Mouse (Mus musculus): ENCODE data around the gene Krt17.

DNA sequence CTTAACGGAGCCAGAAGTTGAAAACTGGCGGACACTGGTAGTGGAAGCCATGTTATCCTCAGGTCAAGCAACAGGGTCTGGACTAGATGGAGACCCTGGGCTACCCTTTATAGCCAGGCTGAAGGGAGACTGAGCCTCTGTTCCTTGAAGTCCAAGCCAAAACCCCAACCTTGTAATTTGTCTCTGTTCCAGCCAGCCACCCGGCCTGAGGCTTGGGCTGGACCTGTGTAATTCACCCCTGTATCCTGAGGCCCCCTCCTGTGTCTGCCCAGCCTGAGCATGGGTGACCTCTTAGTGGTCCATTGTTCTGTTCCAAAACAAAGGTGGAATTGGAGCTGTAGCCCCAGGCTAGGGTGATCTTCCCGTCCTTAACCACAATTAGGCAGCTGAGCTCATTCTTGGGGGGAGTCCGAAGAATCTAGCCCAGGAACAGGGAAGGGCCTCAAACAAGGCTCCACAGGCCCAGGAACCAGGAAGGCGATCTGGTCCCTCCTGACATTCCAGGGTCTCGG, 9.0 kb upstream of the Krt17 start, which contains the start of gene Krt42:
- TF ChIP-seq POLR2A (IDR thresholded peaks at IDR 0.05; ENCODE audit: borderline replicate concordance, low read depth, low read length) = no peak
- no peak for TF ChIP-seq CTCF (IDR thresholded peaks at IDR 0.05; ENCODE audit: low read depth, low read length)
